Comparison of ENCODE assay signal across 8 mouse cellular contexts in genomic region chr4:120613691-120614329, GRCm38 (mm10). TPM values are rescaled to one million over a fixed set of nuclear protein-coding genes. Genes with fewer than 3 reads are reported as not detected.
DNase-seq lines count a peak whose midpoint lies in the region; ATAC-seq and TF ChIP-seq lines count a peak whose summit lies in the region.
"Had no signal": no experiment of that assay in that cellular context is flagged by ENCODE, and none has a peak within 500 bp of the region (broad histone marks: within the 10 kb centered on the region; RNA-seq: fewer than 3 reads in every experiment).

No protein-coding gene starts in this region.

- H3K4me3 ChIP-seq in embryonic facial prominence, embryonic 10.5 days, result no peak overlapping the region
- peak overlapping the region; percentile 29 for H3K4me3 ChIP-seq in heart, postnatal 0 days (ENCODE audit: low read depth, low read length)

- H3K4me2 ChIP-seq in heart, postnatal 0 days (ENCODE audit: low read depth, low read length), result peak overlapping the region; percentile 53

- peak; percentile 70; the same call in 1 of the 2 replicates for TF ChIP-seq EP300 in heart, postnatal 0 days (IDR thresholded peaks at IDR 0.05; ENCODE audit: low read depth)

- 53% methylated on average over 8 of the region's 8 CpGs for WGBS in embryonic facial prominence, embryonic 10.5 days
- 19% methylated on average over 8 of the region's 8 CpGs for WGBS in heart, postnatal 0 days

- intact Hi-C loops in left cerebral cortex, postnatal 36 days (cut with DNase I), result loop anchor here (2.0 kb wide), 1 partner anchor 47 kb away; no protein-coding TSS in a partner anchor

- H3K27me3 ChIP-seq in embryonic facial prominence, embryonic 10.5 days (replicated peaks; ENCODE audit: low read depth, poor library complexity, severe bottlenecking), result peaks cover 4% of the 10 kb centered on the region; the same call in 1 of the 2 replicates
- H3K27me3 ChIP-seq in heart, postnatal 0 days (ENCODE audit: control insufficient read depth, insufficient read depth, low read length), result no peaks in the 10 kb centered on the region

- H3K9me3 ChIP-seq in embryonic facial prominence, embryonic 10.5 days, result no peaks in the 10 kb centered on the region
- H3K9me3 ChIP-seq in heart, postnatal 0 days (replicated peaks; ENCODE audit: control insufficient read depth, low read length), result no peaks in the 10 kb centered on the region

- H3K36me3 ChIP-seq in embryonic facial prominence, embryonic 10.5 days (replicated peaks), result no peaks in the 10 kb centered on the region
- no peaks in the 10 kb centered on the region for H3K36me3 ChIP-seq in heart, postnatal 0 days (replicated peaks; ENCODE audit: control insufficient read depth, insufficient read depth, low read length)

- ATAC-seq in heart, postnatal 0 days (ENCODE audit: insufficient read depth, low read depth), result peak; percentile 78

- peaks cover 53% of the 10 kb centered on the region for H3K4me1 ChIP-seq in embryonic facial prominence, embryonic 10.5 days
- peaks cover 32% of the 10 kb centered on the region for H3K4me1 ChIP-seq in heart, postnatal 0 days (ENCODE audit: control insufficient read depth, insufficient read depth)

- TF ChIP-seq CTCF in heart, postnatal 0 days (IDR thresholded peaks at IDR 0.05; ENCODE audit: low read depth), result no peak

- H3K27ac ChIP-seq in embryonic facial prominence, embryonic 10.5 days (replicated peaks), result peak overlapping the region; percentile 40; the same call in 1 of the 2 replicates
- peak overlapping the region; percentile 99 for H3K27ac ChIP-seq in heart, postnatal 0 days (ENCODE audit: low read depth)

- H3K9ac ChIP-seq in heart, postnatal 0 days (replicated peaks; ENCODE audit: low read depth, low read length), result peak overlapping the region; percentile 55

- peak; percentile 25 for DNase-seq in 416B (ENCODE audit: low read depth)
- DNase-seq in CD4-positive, CD25-positive, alpha-beta regulatory T cell, adult 2 months (ENCODE audit: low read depth, low spot score), result peak; percentile 36
- DNase-seq in embryonic facial prominence, embryonic 10.5 days (ENCODE audit: low spot score), result no peak
- peak; percentile 96 for DNase-seq in heart, postnatal 0 days (ENCODE audit: low spot score)
- peak; percentile 66 to 75 for DNase-seq in left cerebral cortex, postnatal 36 days (ENCODE audit: low spot score in 2 of 2)
- peak; percentile 36 for DNase-seq in ovary, postnatal 36 days (ENCODE audit: low spot score)
- no peak for DNase-seq in natural killer cell, adult 2 months (ENCODE audit: low spot score in 2 of 2)

RNA-seq across cellular contexts. Expression of gene Gm8439, which starts 25.3 kb away (rescaled TPM):
- not detected in 2 replicates for polyA plus RNA-seq in embryonic facial prominence, embryonic 10.5 days (2016; fragmentation: Nextera tagmentation; extraction: Ambion mirVana)
- total RNA-seq in heart, postnatal 0 days (2014; rRNA removed; ENCODE audit: low replicate concordance), result not detected in 2 replicates
- polyA plus RNA-seq in heart, postnatal 0 days (2015; fragmentation: Nextera tagmentation; extraction: Ambion mirVana), result 0.53 TPM in 1 of 2 replicates, not detected in the other
- total RNA-seq in left cerebral cortex, postnatal 36 days (2021), result not detected
- total RNA-seq: liver, adult 2 months had no signal
- polyA plus RNA-seq: liver, adult 2 months had no signal

RNA-seq across cellular contexts. Expression of gene Ctps, which starts 43.7 kb away (rescaled TPM):
- polyA plus RNA-seq in embryonic facial prominence, embryonic 10.5 days (2016; fragmentation: Nextera tagmentation; extraction: Ambion mirVana), result 135 and 145 TPM in 2 replicates
- 61.2 and 79.7 TPM in 2 replicates for total RNA-seq in heart, postnatal 0 days (2014; rRNA removed; ENCODE audit: low replicate concordance)
- polyA plus RNA-seq in heart, postnatal 0 days (2015; fragmentation: Nextera tagmentation; extraction: Ambion mirVana), result 57.8 and 66.6 TPM in 2 replicates
- total RNA-seq in left cerebral cortex, postnatal 36 days (2021), result 10 to 100 TPM; 42.7 to 46.1 TPM

RNA-seq across cellular contexts. Expression of gene Cited4, which starts 52.6 kb away (rescaled TPM):
- polyA plus RNA-seq in embryonic facial prominence, embryonic 10.5 days (2016; fragmentation: Nextera tagmentation; extraction: Ambion mirVana), result 9.9 and 10.3 TPM in 2 replicates
- 106 and 123 TPM in 2 replicates for total RNA-seq in heart, postnatal 0 days (2014; rRNA removed; ENCODE audit: low replicate concordance)
- polyA plus RNA-seq in heart, postnatal 0 days (2015; fragmentation: Nextera tagmentation; extraction: Ambion mirVana), result 51.0 and 74.0 TPM in 2 replicates
- total RNA-seq in left cerebral cortex, postnatal 36 days (2021), result 10 to 100 TPM; 19.3 to 25.5 TPM

Comparison
In these comparisons a context has a peak if more than half of its experiments do, and no peak if none do; other contexts are left out.
1. DNase-seq: peak in 416B (single experiment), CD4-positive, CD25-positive, alpha-beta regulatory T cell, adult 2 months (single experiment), heart, postnatal 0 days (single experiment), left cerebral cortex, postnatal 36 days (2 of 2) and ovary, postnatal 36 days (single experiment); none in embryonic facial prominence, embryonic 10.5 days (single experiment) and natural killer cell, adult 2 months (0 of 2).